Mouse (Mus musculus) heart, postnatal 0 days (tissue): Measurements from ENCODE around the gene Clcnka. TPM values are rescaled to one million over a fixed set of nuclear protein-coding genes. Genes with fewer than 3 reads are reported as not detected.

Experiments
- ATAC-seq: fragments of 200-750 bp; cut with Nextera tagmentation; 2 replicates; pipeline ENCODE4 v1.8.0; 2017; ENCODE audit warnings: low read depth, moderate number of reproducible peaks, moderate library complexity; ENCODE audit not compliant: insufficient read depth
- DNase-seq: peaks from one replicate; pipeline ENCODE4 v3.0.0-alpha.2; 2016; ENCODE audit warnings: low spot score
- H3K27ac ChIP-seq: fragments of 300-500 bp; sonication (generic); 2 replicates; pipeline ENCODE4 v1.5.1; 2014; ENCODE audit warnings: low read depth, mild to moderate bottlenecking
- H3K27me3 ChIP-seq: fragments of 300-500 bp; sonication (generic); 2 replicates; pipeline ENCODE4 v1.6.1; 2014; ENCODE audit warnings: low read length, mixed read lengths; ENCODE audit not compliant: control insufficient read depth, insufficient read depth
- H3K36me3 ChIP-seq: fragments of 300-500 bp; sonication (generic); replicated peaks from 2 replicates; pipeline ENCODE4 v1.6.1; 2014; ENCODE audit warnings: low read length, mixed read lengths; ENCODE audit not compliant: control insufficient read depth, insufficient read depth
- H3K4me1 ChIP-seq: fragments of 300-500 bp; sonication (generic); 2 replicates; pipeline ENCODE4 v1.6.1; 2014; ENCODE audit warnings: antibody characterized with exemption; ENCODE audit not compliant: control insufficient read depth, insufficient read depth
- H3K4me2 ChIP-seq: fragments of 300-500 bp; sonication (generic); 2 replicates; pipeline ENCODE4 v1.6.1; 2014; ENCODE audit warnings: low read depth, mild to moderate bottlenecking, low read length, moderate library complexity
- H3K4me3 ChIP-seq: fragments of 300-500 bp; sonication (generic); 2 replicates; pipeline ENCODE4 v1.5.1; 2014; ENCODE audit warnings: low read depth, low read length
- H3K9ac ChIP-seq: fragments of 300-500 bp; sonication (generic); replicated peaks from 2 replicates; pipeline ENCODE4 v1.6.1; 2014; ENCODE audit warnings: low read depth, low read length, mixed read lengths
- H3K9me3 ChIP-seq: fragments of 300-500 bp; sonication (generic); replicated peaks from 2 replicates; pipeline ENCODE4 v1.6.1; 2016; ENCODE audit warnings: low read length; ENCODE audit not compliant: control insufficient read depth
- CTCF ChIP-seq: IDR thresholded peaks from 2 replicates; pipeline ENCODE4 v1.5.1; 2016; ENCODE audit warnings: antibody characterized with exemption, control low read depth, low read depth
- EP300 ChIP-seq: IDR thresholded peaks from 2 replicates; pipeline ENCODE4 v1.6.1; 2016; ENCODE audit warnings: antibody characterized with exemption, low read depth
- WGBS: fragments of 180-500 bp; shearing (Covaris S2); extraction: QIAGEN DNeasy Blood & Tissue Kit; methylation state at CpG from one replicate; pipeline ENCODE4 v1.1.7; 2014; 5-methylcytosine and 5-hydroxymethylcytosine counted together
- polyA plus RNA-seq: library from polyadenylated mRNA; unstranded; fragments of >200 nt; fragmentation: Nextera tagmentation; extraction: Ambion mirVana; gene quantifications from 2 replicates; pipeline ENCODE4 v1.2.1, GENCODE M21; 2015
- total RNA-seq: library from RNA; depleted of rRNA; stranded (reverse); fragments of >200 nt; gene quantifications from 2 replicates; pipeline ENCODE4 v1.2.3, GENCODE M21; 2014; ENCODE audit warnings: low replicate concordance

Gene Clcnka
- total and polyA plus RNA-seq, 2 experiments from 2014 or later, result not detected

GRCm38 (mm10) chr4:141440877-141441276, 42.4 kb upstream of the Clcnka start:
- TF ChIP-seq EP300 (no peak), CTCF (no peak)
- no peak overlapping the region for H3K9ac ChIP-seq
- no peak for ATAC-seq
- no peaks in the 10 kb centered on the region for H3K27me3 ChIP-seq
- peaks cover 18% of the 10 kb centered on the region for H3K4me1 ChIP-seq
- DNase-seq, result no peak
- no peak overlapping the region for H3K4me3 ChIP-seq
- no peaks in the 10 kb centered on the region for H3K9me3 ChIP-seq
- no peak overlapping the region for H3K27ac ChIP-seq
- no peaks in the 10 kb centered on the region for H3K36me3 ChIP-seq
- H3K4me2 ChIP-seq, result no peak overlapping the region

- TF ChIP-seq CTCF (no peak), EP300 (no peak)
- 60% methylated on average over 12 of the region's 12 CpGs for WGBS
- Histone ChIP-seq H3K9ac (no peak overlapping the region), H3K4me3 (no peak overlapping the region), H3K4me1 (peaks cover 10% of the 10 kb centered on the region), H3K36me3 (no peaks in the 10 kb centered on the region), H3K27me3 (no peaks in the 10 kb centered on the region), H3K4me2 (no peak overlapping the region), H3K9me3 (no peaks in the 10 kb centered on the region), H3K27ac (0 out of 2 replicates have a peak overlapping the region, but pooled peaks have one; percentile 12)
- no peak for ATAC-seq
- DNase-seq, result no peak
Observed at GRCm38 (mm10) chr4:141439083-141439803, 40.7 kb upstream of the Clcnka start.

GRCm38 (mm10) chr4:141435974-141436373, 37.5 kb upstream of the Clcnka start, which contains the start of gene Srarp:
Gene Srarp (minus strand): TSS chr4:141436105.
- no peaks in the 10 kb centered on the region for H3K36me3 ChIP-seq
- H3K9me3 ChIP-seq, result no peaks in the 10 kb centered on the region
- no peak for ATAC-seq
- DNase-seq, result no peak
- no peak within 1 kb of the TSS for H3K27ac ChIP-seq
- no peaks in the 10 kb centered on the region for H3K27me3 ChIP-seq
- no peak within 1 kb of the TSS for H3K9ac ChIP-seq
- no peak within 1 kb of the TSS for H3K4me3 ChIP-seq
- WGBS, result 75% methylated on average over 1 of the region's 1 CpGs
- H3K4me2 ChIP-seq, result no peak within 1 kb of the TSS
- TF ChIP-seq EP300, result no peak
- TF ChIP-seq CTCF, result no peak
- no peaks in the 10 kb centered on the region for H3K4me1 ChIP-seq

GRCm38 (mm10) chr4:141433191-141433590, 34.7 kb upstream of the Clcnka start:
- Histone ChIP-seq H3K36me3 (no peaks in the 10 kb centered on the region), H3K27ac (no peak overlapping the region), H3K27me3 (no peaks in the 10 kb centered on the region), H3K4me3 (no peak overlapping the region), H3K9ac (no peak overlapping the region), H3K9me3 (no peaks in the 10 kb centered on the region), H3K4me2 (no peak overlapping the region), H3K4me1 (no peaks in the 10 kb centered on the region)
- WGBS, result 82% methylated on average over 18 of the region's 18 CpGs
- no peak for ATAC-seq
- TF ChIP-seq EP300 (no peak), CTCF (no peak)
- DNase-seq, result no peak

GRCm38 (mm10) chr4:141432666-141433065, 34.1 kb upstream of the Clcnka start:
- H3K9me3 ChIP-seq, result no peaks in the 10 kb centered on the region
- no peak overlapping the region for H3K4me2 ChIP-seq
- DNase-seq, result no peak
- H3K36me3 ChIP-seq, result no peaks in the 10 kb centered on the region
- H3K9ac ChIP-seq, result no peak overlapping the region
- no peak overlapping the region for H3K27ac ChIP-seq
- ATAC-seq, result no peak
- 58% methylated on average over 14 of the region's 14 CpGs for WGBS
- no peaks in the 10 kb centered on the region for H3K27me3 ChIP-seq
- no peaks in the 10 kb centered on the region for H3K4me1 ChIP-seq
- TF ChIP-seq CTCF (no peak), EP300 (no peak)
- no peak overlapping the region for H3K4me3 ChIP-seq

GRCm38 (mm10) chr4:141430997-141431396, 32.5 kb upstream of the Clcnka start:
- Histone ChIP-seq H3K9me3 (no peaks in the 10 kb centered on the region), H3K27ac (no peak overlapping the region), H3K9ac (no peak overlapping the region), H3K36me3 (no peaks in the 10 kb centered on the region), H3K27me3 (no peaks in the 10 kb centered on the region), H3K4me3 (no peak overlapping the region), H3K4me2 (no peak overlapping the region), H3K4me1 (0 out of 2 replicates have a peak, but pooled peaks cover 7% of the 10 kb centered on the region)
- 37% methylated on average over 9 of the region's 9 CpGs for WGBS
- TF ChIP-seq EP300, result no peak
- peak; percentile 80 for TF ChIP-seq CTCF
- DNase-seq (peak; percentile 75), ATAC-seq (no peak)
